Mouse (Mus musculus): ENCODE results near the gene Sdk1.

DNA sequence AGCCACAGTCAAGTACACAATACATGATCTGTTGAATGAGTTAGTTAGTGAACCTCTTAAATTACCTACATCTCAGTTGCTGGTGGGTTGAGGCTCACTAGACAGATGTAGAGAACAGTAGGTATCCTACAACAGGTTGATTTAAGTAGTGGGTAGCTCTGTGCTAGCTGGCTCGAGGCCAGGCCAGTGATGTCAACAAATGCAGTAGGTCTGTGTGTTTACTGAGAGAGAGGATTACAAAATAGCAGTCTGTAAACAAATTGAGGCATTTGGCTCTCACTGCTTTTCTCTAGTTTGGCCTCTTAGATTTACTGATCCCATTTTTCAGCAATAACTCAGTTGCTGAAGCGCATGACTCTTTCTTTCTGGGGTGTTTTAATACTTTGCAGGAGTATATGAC, 70.5 kb downstream of the Sdk1 start:
- TF ChIP-seq CTCF (IDR thresholded peaks at IDR 0.05; ENCODE audit: borderline replicate concordance, control insufficient read depth, extremely low read depth, insufficient read depth, low read length, poor library complexity) (no peak), POLR2A (IDR thresholded peaks at IDR 0.05; ENCODE audit: control insufficient read depth, extremely low read depth, insufficient read depth, low read length, poor library complexity) (no peak)
